Mouse (Mus musculus) MEL (cell line): ENCODE data around the gene Myh4. TPM values are rescaled to one million over a fixed set of nuclear protein-coding genes. Genes with fewer than 3 reads are reported as not detected.

ENCODE experiments used
- DNase-seq: peaks from one replicate; pipeline ENCODE4 v3.0.0; 2011; ENCODE audit warnings: low read depth, low spot score
- H3K27ac ChIP-seq: 2 replicates; pipeline ENCODE4 v1.5.1; 2012; ENCODE audit warnings: low read depth, mild to moderate bottlenecking, control low read depth, low read length, moderate library complexity; ENCODE audit not compliant: control insufficient read depth
- H3K27me3 ChIP-seq, 2 experiments: fragments of 150-350 bp in 1 of 2; sonication (generic) in 1 of 2; 2 replicates each; pipeline ENCODE4 v1.6.1; 2012; ENCODE audit warnings: low read length in 2 of 2, mild to moderate bottlenecking in 2 of 2, improper control_type of control experiment in 1 of 2, moderate library complexity in 1 of 2; ENCODE audit not compliant: insufficient read depth in 2 of 2, control insufficient read depth in 1 of 2
- H3K36me3 ChIP-seq, 2 experiments: 2 replicates each; pipeline ENCODE4 v1.6.1; 2012 to 2014; ENCODE audit warnings: low read length in 2 of 2, improper control_type of control experiment in 1 of 2, inconsistent platforms in 1 of 2, mild to moderate bottlenecking in 1 of 2; ENCODE audit not compliant: insufficient read depth in 2 of 2, control insufficient read depth in 1 of 2
- H3K4me1 ChIP-seq, 2 experiments: fragments of 150-350 bp in 1 of 2; sonication (generic) in 1 of 2; 2 replicates each; pipeline ENCODE4 v1.6.1; 2012; ENCODE audit warnings: low read length in 2 of 2, improper control_type of control experiment in 1 of 2, mild to moderate bottlenecking in 1 of 2; ENCODE audit not compliant: insufficient read depth in 2 of 2, control insufficient read depth in 1 of 2
- H3K4me3 ChIP-seq, 2 experiments: fragments of 150-350 bp in 1 of 2; sonication (generic) in 1 of 2; 2 replicates each; pipeline ENCODE4 v1.5.1; 2012; ENCODE audit warnings: low read depth in 2 of 2, low read length in 2 of 2, mild to moderate bottlenecking in 2 of 2, moderate library complexity in 2 of 2, control low read depth in 1 of 2, improper control_type of control experiment in 1 of 2; ENCODE audit not compliant: control insufficient read depth in 1 of 2, insufficient read depth in 1 of 2
- H3K79me2 ChIP-seq: 2 replicates; pipeline ENCODE4 v1.6.1; 2012; ENCODE audit warnings: mild to moderate bottlenecking, low read length, moderate library complexity; ENCODE audit not compliant: control insufficient read depth, poor library complexity, insufficient read depth
- H3K9ac ChIP-seq: 2 replicates; pipeline ENCODE4 v1.6.1; 2012; ENCODE audit warnings: low read depth, mild to moderate bottlenecking, control low read depth, low read length, moderate library complexity; ENCODE audit not compliant: control insufficient read depth, poor library complexity, severe bottlenecking
- H3K9me3 ChIP-seq: fragments of 150-350 bp; sonication (generic); replicated peaks from 2 replicates; pipeline ENCODE4 v1.6.1; 2012; ENCODE audit warnings: mild to moderate bottlenecking, low read length, improper control_type of control experiment, moderate library complexity; ENCODE audit not compliant: insufficient read depth
- CHD1 ChIP-seq: IDR thresholded peaks from 2 replicates; pipeline ENCODE4 v1.6.1; 2012; ENCODE audit warnings: low read depth, mild to moderate bottlenecking, inconsistent platforms, low read length, improper control_type of control experiment
- CHD2 ChIP-seq: IDR thresholded peaks from 2 replicates; pipeline ENCODE4 v1.6.1; 2011; ENCODE audit warnings: low read length, improper control_type of control experiment
- CTCF ChIP-seq, 3 experiments: IDR thresholded peaks in 2 of 3; conservative IDR thresholded peaks in 1 of 3; 2 replicates each; pipeline ENCODE4 v1.5.1; 2011 to 2012; ENCODE audit warnings: low read length in 3 of 3, low read depth in 2 of 3, mild to moderate bottlenecking in 2 of 3, improper control_type of control experiment in 1 of 3, inconsistent platforms in 1 of 3, mixed read lengths in 1 of 3, moderate library complexity in 1 of 3; ENCODE audit not compliant: control insufficient read depth in 1 of 3, insufficient read depth in 1 of 3, poor library complexity in 1 of 3, severe bottlenecking in 1 of 3
- ELF1 ChIP-seq: IDR thresholded peaks from 2 replicates; pipeline ENCODE4 v1.6.1; 2014; ENCODE audit warnings: low read depth, mild to moderate bottlenecking, inconsistent platforms, low read length, improper control_type of control experiment, moderate library complexity
- EP300 ChIP-seq, 2 experiments: IDR thresholded peaks; 2 replicates each; pipeline ENCODE4 v1.6.1; 2011; ENCODE audit warnings: improper control_type of control experiment in 2 of 2, low read length in 2 of 2, low read depth in 1 of 2, mild to moderate bottlenecking in 1 of 2
- ETS1 ChIP-seq: IDR thresholded peaks from 2 replicates; pipeline ENCODE4 v1.6.1; 2012; ENCODE audit warnings: low read depth, mild to moderate bottlenecking, inconsistent platforms, low read length, improper control_type of control experiment, moderate library complexity
- GABPA ChIP-seq: IDR thresholded peaks from 2 replicates; pipeline ENCODE4 v1.6.1; 2012; ENCODE audit warnings: low read depth, mild to moderate bottlenecking, inconsistent platforms, low read length, improper control_type of control experiment, moderate library complexity
- GATA1 ChIP-seq: IDR thresholded peaks from 2 replicates; pipeline ENCODE4 v1.6.1; 2011; ENCODE audit warnings: low read depth, low read length, improper control_type of control experiment
- JUND ChIP-seq: IDR thresholded peaks from 2 replicates; pipeline ENCODE4 v1.6.1; 2011; ENCODE audit warnings: low read depth, mild to moderate bottlenecking, improper control_type of control experiment, low read length
- KAT2A ChIP-seq: conservative IDR thresholded peaks from 2 replicates; pipeline ENCODE4 v1.6.1; 2012; ENCODE audit warnings: low read depth, low read length, improper control_type of control experiment, inconsistent platforms
- MAFK ChIP-seq: IDR thresholded peaks from 2 replicates; pipeline ENCODE4 v1.6.1; 2011; ENCODE audit warnings: low read depth, mild to moderate bottlenecking, low read length, improper control_type of control experiment, borderline replicate concordance
- MAX ChIP-seq: IDR thresholded peaks from 2 replicates; pipeline ENCODE4 v1.6.1; 2011; ENCODE audit warnings: low read length, improper control_type of control experiment
- MAZ ChIP-seq: IDR thresholded peaks from 2 replicates; pipeline ENCODE4 v1.6.1; 2012; ENCODE audit warnings: low read depth, mild to moderate bottlenecking, inconsistent platforms, low read length, improper control_type of control experiment
- MEF2A ChIP-seq: IDR thresholded peaks from 2 replicates; pipeline ENCODE4 v1.6.1; 2014; ENCODE audit warnings: low read depth, mild to moderate bottlenecking, inconsistent platforms, low read length, improper control_type of control experiment; ENCODE audit not compliant: poor library complexity, insufficient replicate concordance, severe bottlenecking; ENCODE audit errors: extremely low read depth
- MXI1 ChIP-seq: IDR thresholded peaks from 2 replicates; pipeline ENCODE4 v1.6.1; 2011; ENCODE audit warnings: mild to moderate bottlenecking, low read depth, low read length, improper control_type of control experiment
- MYB ChIP-seq: IDR thresholded peaks from 2 replicates; pipeline ENCODE4 v1.6.1; 2011; ENCODE audit warnings: mild to moderate bottlenecking, low read depth, low read length, improper control_type of control experiment
- MYC ChIP-seq: IDR thresholded peaks from 2 replicates; pipeline ENCODE4 v1.6.1; 2011; ENCODE audit warnings: low read depth, mild to moderate bottlenecking, low read length, improper control_type of control experiment, moderate library complexity
- NELFE ChIP-seq: IDR thresholded peaks from 2 replicates; pipeline ENCODE4 v1.6.1; 2011; ENCODE audit warnings: low read depth, low read length, improper control_type of control experiment
- NRF1 ChIP-seq: IDR thresholded peaks from 2 replicates; pipeline ENCODE4 v1.6.1; 2014; ENCODE audit warnings: low read depth, mild to moderate bottlenecking, inconsistent platforms, low read length, improper control_type of control experiment, moderate library complexity; ENCODE audit not compliant: poor library complexity, insufficient read depth, severe bottlenecking
- RAD21 ChIP-seq: IDR thresholded peaks from 2 replicates; pipeline ENCODE4 v1.6.1; 2011; ENCODE audit warnings: mild to moderate bottlenecking, low read depth, low read length, improper control_type of control experiment
- RCOR1 ChIP-seq: IDR thresholded peaks from 2 replicates; pipeline ENCODE4 v1.6.1; 2012; ENCODE audit warnings: low read depth, mild to moderate bottlenecking, inconsistent platforms, low read length, improper control_type of control experiment
- SMC3 ChIP-seq: IDR thresholded peaks from 2 replicates; pipeline ENCODE4 v1.6.1; 2011; ENCODE audit warnings: low read depth, low read length, improper control_type of control experiment
- ZMIZ1 ChIP-seq: IDR thresholded peaks from 2 replicates; pipeline ENCODE4 v1.6.1; 2012; ENCODE audit warnings: low read depth, mild to moderate bottlenecking, inconsistent platforms, low read length, improper control_type of control experiment, moderate library complexity
- polyA plus RNA-seq, 2 experiments: library from polyadenylated mRNA; stranded (reverse) in 1 of 2; unstranded in 1 of 2; fragments of >175 nt in 1 of 2; fragments of >200 nt in 1 of 2; gene quantifications; 2 replicates each; pipeline versions ENCODE4 v1.2.1 to v1.2.4; 2012; ENCODE audit warnings: low replicate concordance in 2 of 2, low read depth in 1 of 2; ENCODE audit not compliant: insufficient read length in 2 of 2, insufficient read depth in 1 of 2, missing spikeins in 1 of 2
- total RNA-seq: library from RNA; depleted of rRNA; stranded (reverse); fragments of 300-350 nt; gene quantifications from 2 replicates; pipeline ENCODE4 v1.2.3, GENCODE M21; 2012

The Myh4 gene
- total and polyA plus RNA-seq, 3 experiments, result not detected

GRCm38 (mm10) chr11:67228731-67229130 lies 9.1 kb upstream of the Myh4 start:
- Histone ChIP-seq H3K4me3 (no peak overlapping the region), H3K9me3 (no peaks in the 10 kb centered on the region), H3K27ac (no peak overlapping the region), H3K9ac (no peak overlapping the region), H3K4me1 (no peaks in the 10 kb centered on the region), H3K36me3 (no peaks in the 10 kb centered on the region), H3K27me3 (no peaks in the 10 kb centered on the region), H3K79me2 (no peaks in the 10 kb centered on the region)
- no peak for DNase-seq
- TF ChIP-seq ETS1 (no peak), MEF2A (no peak), CHD2 (no peak), MYC (no peak), NELFE (no peak), ZMIZ1 (no peak), CHD1 (no peak), MAFK (no peak), RCOR1 (no peak), EP300 (IDR thresholded peaks at IDR 0.05; ENCODE audit: low read depth in 1 of 2, low read length in 2 of 2) (no peak), MYB (no peak), GATA1 (no peak), GABPA (no peak), KAT2A (no peak), ELF1 (no peak), NRF1 (no peak), MAZ (no peak), SMC3 (no peak)

- no peak overlapping the region for H3K4me3 ChIP-seq
- DNase-seq, result no peak
- H3K27ac ChIP-seq, result no peak overlapping the region
- H3K36me3 ChIP-seq, result no peaks in the 10 kb centered on the region
- H3K27me3 ChIP-seq, result no peaks in the 10 kb centered on the region
- no peaks in the 10 kb centered on the region for H3K79me2 ChIP-seq
- H3K9ac ChIP-seq, result no peak overlapping the region
- no peak for TF ChIP-seq RAD21
- TF ChIP-seq ZMIZ1, result no peak
- no peak for TF ChIP-seq JUND
- no peak for TF ChIP-seq MXI1
- no peak for TF ChIP-seq CTCF (IDR thresholded peaks at IDR 0.05 in 2 of 3, conservative IDR thresholded peaks at IDR 0.05 in 1 of 3; ENCODE audit: control insufficient read depth in 1 of 3, insufficient read depth in 1 of 3, low read depth in 2 of 3, low read length in 3 of 3, poor library complexity in 1 of 3, severe bottlenecking in 1 of 3)
- TF ChIP-seq MAX, result no peak
- TF ChIP-seq RCOR1, result no peak
- H3K4me1 ChIP-seq, result no peaks in the 10 kb centered on the region
- H3K9me3 ChIP-seq, result no peaks in the 10 kb centered on the region
Observed at GRCm38 (mm10) chr11:67229166-67229565, 8.7 kb upstream of the Myh4 start.
